Mouse (Mus musculus) c-Kit-negative CD71-positive TER-119-positive erythroid progenitor cells, embryonic 14.5 days (primary cell): Measurements from ENCODE around the gene Ceacam18.
"Not testable (repeated sequence)": the region's sequence is repeated elsewhere in the genome, so short reads cannot be mapped to it uniquely, and the experiment has no call there.

Experiments
- DNase-seq: peaks from one replicate; pipeline ENCODE4 v3.0.0-alpha.2; 2013; ENCODE audit warnings: low read depth, low spot score

The Ceacam18 gene

GRCm38 (mm10) chr7:43667221-43667620 lies 32.7 kb downstream of the Ceacam18 start:
- not testable (repeated sequence) for DNase-seq

DNA sequence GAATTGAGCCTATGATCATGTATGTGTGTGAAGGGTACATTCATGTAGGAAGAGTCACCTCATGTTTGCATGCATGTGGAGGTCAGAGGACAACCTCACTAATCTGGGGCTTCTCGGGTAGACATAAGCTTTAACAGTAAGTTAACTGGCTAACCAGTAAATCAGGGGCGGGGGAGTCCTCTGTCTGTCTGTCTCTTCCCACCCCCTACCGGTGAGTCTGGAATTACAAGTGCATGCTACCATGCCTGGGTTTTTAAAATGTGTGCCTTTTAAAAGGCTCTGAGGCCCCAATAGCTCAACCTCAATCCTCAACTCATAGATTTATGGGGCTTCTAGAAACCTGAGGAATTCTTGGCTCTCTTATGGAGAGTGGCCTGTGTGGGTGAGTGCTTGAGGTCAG lies 34.1 kb downstream of the Ceacam18 start:
- DNase-seq: no peak

DNA sequence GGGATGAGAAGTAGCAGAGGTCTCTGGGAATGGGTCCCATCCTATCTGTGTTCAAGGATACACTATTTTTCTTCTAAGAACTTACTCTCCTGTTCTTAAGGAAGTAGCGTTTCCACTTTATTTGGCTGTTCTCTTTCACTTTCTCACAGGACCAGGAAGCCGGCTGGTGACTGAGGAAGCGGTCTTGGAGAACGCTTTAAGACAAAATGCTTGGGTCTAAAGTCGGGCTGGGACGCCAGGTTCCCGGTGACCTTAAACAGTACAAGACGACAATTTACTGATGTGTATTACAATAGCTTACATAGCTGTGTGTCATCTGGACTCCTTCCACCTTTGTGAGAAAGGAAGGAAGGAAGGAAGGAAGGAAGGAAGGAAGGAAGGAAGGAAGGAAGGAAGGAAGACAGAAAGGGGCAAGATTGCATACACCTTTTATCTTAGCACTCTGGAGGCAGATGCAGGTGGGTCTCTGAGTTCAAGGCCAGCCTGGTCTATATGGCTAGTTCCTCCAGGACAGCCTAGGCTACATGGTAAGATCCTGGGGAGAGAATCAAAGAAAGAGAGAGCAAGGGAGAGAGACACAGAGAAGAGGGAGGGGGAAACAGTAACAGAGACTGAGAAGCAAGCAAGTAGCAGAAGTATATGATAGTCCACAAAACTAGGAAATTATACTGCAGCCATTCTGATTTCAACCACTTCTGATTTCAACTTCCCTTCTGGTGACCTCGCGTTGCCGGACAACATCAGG lies 36.7 kb downstream of the Ceacam18 start:
- no peak for DNase-seq

GRCm38 (mm10) chr7:43671809-43672580 lies 37.5 kb downstream of the Ceacam18 start, which contains the start of gene Ctu1:
Gene Ctu1, plus strand, starts transcription at chr7:43672016.
- peak; percentile 41 for DNase-seq

GRCm38 (mm10) chr7:43672581-43673260 lies 38.2 kb downstream of the Ceacam18 start:
- DNase-seq: no peak

- no peak for DNase-seq
Observed at GRCm38 (mm10) chr7:43675091-43675490, 40.6 kb downstream of the Ceacam18 start.

DNA sequence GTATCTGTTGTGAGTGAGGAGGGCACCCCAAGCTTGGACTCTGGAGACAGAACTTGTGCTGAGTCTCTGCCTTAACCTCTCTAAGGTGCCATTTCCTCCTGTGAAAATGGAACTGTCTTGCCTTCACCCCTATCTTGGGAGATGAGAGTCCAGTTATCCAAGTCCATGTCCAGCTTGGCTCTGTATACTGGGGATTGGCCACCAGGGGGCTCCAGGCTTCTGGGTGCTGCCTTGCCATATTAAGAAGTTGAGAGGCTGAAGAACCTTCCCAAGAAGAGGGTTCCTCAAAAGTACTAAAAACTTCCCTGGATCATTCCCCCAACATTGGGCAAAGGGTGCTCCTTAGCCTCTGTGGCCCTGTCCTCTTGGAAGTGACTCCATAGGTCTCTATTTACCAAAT lies 44.0 kb downstream of the Ceacam18 start:
- DNase-seq: no peak

DNA sequence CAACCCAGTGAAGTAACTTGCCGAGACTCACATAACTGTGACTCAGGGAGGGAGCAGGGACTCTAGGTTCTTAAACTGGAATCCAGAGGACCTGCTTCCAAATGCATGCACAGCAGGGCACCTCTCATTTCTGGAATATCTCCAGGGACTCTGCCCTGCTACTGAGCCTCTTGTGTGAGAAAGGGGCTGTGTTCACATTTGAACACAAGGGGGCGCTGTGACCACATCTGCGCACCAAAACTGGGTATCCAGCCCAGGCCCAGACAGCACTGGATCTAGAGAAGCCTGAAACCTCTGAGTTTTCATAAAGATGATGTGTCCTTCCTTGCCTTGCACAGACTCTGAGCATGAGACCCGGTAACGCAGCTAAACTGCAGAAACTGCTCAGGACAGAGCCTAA lies 46.5 kb downstream of the Ceacam18 start:
- DNase-seq: peak; percentile 15

GRCm38 (mm10) chr7:43682511-43682910 lies 48.0 kb downstream of the Ceacam18 start:
- DNase-seq: not testable (repeated sequence)

GRCm38 (mm10) chr7:43685088-43685487 lies 50.6 kb downstream of the Ceacam18 start:
- DNase-seq: no peak

DNA sequence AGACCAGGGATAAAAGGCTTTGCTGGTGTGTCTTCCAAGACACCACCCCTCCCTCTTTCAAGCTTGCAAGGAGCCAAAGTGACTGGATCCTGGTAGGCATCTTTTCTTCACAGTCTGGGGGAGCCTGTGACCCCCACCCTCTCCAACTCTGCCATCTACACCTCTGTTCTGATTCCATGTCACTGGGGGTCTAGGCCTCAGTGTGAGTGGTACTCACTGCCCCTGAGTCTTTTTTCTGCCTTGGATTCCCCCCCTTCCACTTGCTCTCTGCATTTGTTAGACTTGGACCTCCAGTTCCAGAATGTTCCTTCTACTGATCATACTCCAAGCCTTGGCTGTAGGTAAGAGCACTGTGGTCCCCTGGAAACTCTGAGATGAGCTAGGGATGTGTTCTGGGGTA lies 55.6 kb downstream of the Ceacam18 start, which contains the start of gene Klk14:
Gene Klk14, plus strand, starts transcription at position 301 of the 400 bp plus-strand sequence.
- no peak for DNase-seq
